Mouse (Mus musculus): ENCODE measurements at regions not wholly inside any gene's neighbourhood (a gene's known extent, or its start where the extent isn't known, plus 50 kb on each side); places are given as distances from the start of the nearest gene placed in this dataset.
A peak's percentile ranks its signal among the peaks of the same experiment; 100 is the strongest.

DNA sequence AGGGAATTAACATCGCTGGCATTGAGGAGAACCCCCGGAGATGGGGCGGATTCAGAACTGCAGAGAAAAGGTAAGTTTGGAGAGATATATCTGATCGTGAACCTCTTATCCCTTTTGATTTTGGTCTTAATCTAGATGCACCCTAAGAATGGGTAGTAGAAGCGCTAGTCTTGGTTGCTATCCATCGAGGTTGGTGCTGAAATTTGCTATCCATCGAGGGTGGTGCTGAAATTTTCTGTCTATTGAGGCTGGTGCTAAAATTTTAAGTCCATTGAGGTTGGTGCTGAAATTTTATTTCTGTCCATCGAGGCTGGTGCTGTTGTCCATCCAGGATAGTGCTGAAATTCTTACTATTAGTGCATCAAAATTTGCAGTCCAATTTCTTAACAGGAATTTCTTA lies 80.4 kb downstream of the Scgb1b3 start:
- peak; percentile 52 for DNase-seq (ENCODE audit: low read depth, low spot score)

Data from R1 (cell line).